Mouse (Mus musculus) liver, postnatal 0 days (tissue): ENCODE data around the gene Tlnrd1. TPM values are rescaled to one million over a fixed set of nuclear protein-coding genes. Genes with fewer than 3 reads are reported as not detected.

Source experiments
- ATAC-seq: fragments of 200-750 bp; cut with Nextera tagmentation; 2 replicates; pipeline ENCODE4 v1.8.0; 2017; ENCODE audit warnings: mild to moderate bottlenecking, moderate library complexity
- DNase-seq: peaks from one replicate; pipeline ENCODE4 v3.0.0-alpha.2; 2016
- H3K27ac ChIP-seq: fragments of 300-500 bp; sonication (generic); 2 replicates; pipeline ENCODE4 v1.5.1; 2014; ENCODE audit warnings: antibody characterized with exemption, moderate library complexity, mild to moderate bottlenecking, low read depth
- H3K27me3 ChIP-seq: fragments of 300-500 bp; sonication (generic); 2 replicates; pipeline ENCODE4 v1.6.1; 2014; ENCODE audit warnings: low read length, control low read depth, mixed read lengths; ENCODE audit not compliant: insufficient read depth
- H3K36me3 ChIP-seq: fragments of 300-500 bp; sonication (generic); replicated peaks from 2 replicates; pipeline ENCODE4 v1.6.1; 2014; ENCODE audit warnings: mild to moderate bottlenecking, control low read depth, low read length, moderate library complexity, mixed read lengths; ENCODE audit not compliant: insufficient read depth
- H3K4me1 ChIP-seq: fragments of 300-500 bp; sonication (generic); 2 replicates; pipeline ENCODE4 v1.6.1; 2014; ENCODE audit warnings: antibody characterized with exemption, mild to moderate bottlenecking, control low read depth; ENCODE audit not compliant: insufficient read depth
- H3K4me2 ChIP-seq: fragments of 300-500 bp; sonication (generic); 2 replicates; pipeline ENCODE4 v1.6.1; 2014; ENCODE audit warnings: low read depth, mild to moderate bottlenecking, low read length, moderate library complexity, mixed read lengths
- H3K4me3 ChIP-seq: fragments of 300-500 bp; sonication (generic); 2 replicates; pipeline ENCODE4 v1.5.1; 2014; ENCODE audit warnings: low read depth, low read length
- H3K9ac ChIP-seq: fragments of 300-500 bp; sonication (generic); replicated peaks from 2 replicates; pipeline ENCODE4 v1.6.1; 2014; ENCODE audit warnings: mild to moderate bottlenecking, moderate library complexity
- H3K9me3 ChIP-seq: fragments of 300-500 bp; sonication (generic); 2 replicates; pipeline ENCODE4 v1.6.1; 2016; ENCODE audit warnings: mild to moderate bottlenecking, control low read depth, low read length, mixed read lengths
- CTCF ChIP-seq: sonication (generic); IDR thresholded peaks from 2 replicates; pipeline ENCODE4 v1.5.1; 2016; ENCODE audit warnings: antibody characterized with exemption, low read depth
- EP300 ChIP-seq: IDR thresholded peaks from 2 replicates; pipeline ENCODE4 v1.6.1; 2016; ENCODE audit warnings: antibody characterized with exemption, low read depth, mild to moderate bottlenecking
- WGBS: fragments of 180-500 bp; shearing (Covaris S2); extraction: QIAGEN DNeasy Blood & Tissue Kit; methylation state at CpG from one replicate; pipeline ENCODE4 v1.1.7; 2014; ENCODE audit not compliant: insufficient replicate concordance; 5-methylcytosine and 5-hydroxymethylcytosine counted together
- polyA plus RNA-seq: library from polyadenylated mRNA; unstranded; fragments of >200 nt; fragmentation: Nextera tagmentation; extraction: Ambion mirVana; gene quantifications from 2 replicates; pipeline ENCODE4 v1.2.1, GENCODE M21; 2015

Gene Tlnrd1
- polyA plus RNA-seq, 1 experiment from 2014 or later: 6.0 TPM

GRCm38 (mm10) chr7:83911909-83912308 is 27.8 kb upstream of the Tlnrd1 start:
- Histone ChIP-seq H3K9me3 (no peaks in the 10 kb centered on the region), H3K9ac (no peak overlapping the region), H3K4me3 (no peak overlapping the region), H3K36me3 (no peaks in the 10 kb centered on the region), H3K4me1 (no peaks in the 10 kb centered on the region), H3K4me2 (no peak overlapping the region), H3K27ac (no peak overlapping the region), H3K27me3 (no peaks in the 10 kb centered on the region)
- DNase-seq (no peak), ATAC-seq (no peak)
- TF ChIP-seq CTCF: no peak
- TF ChIP-seq EP300: no peak
- 36% methylated on average over 3 of the region's 3 CpGs for WGBS

- Histone ChIP-seq H3K9ac (no peak overlapping the region), H3K4me3 (no peak overlapping the region), H3K27me3 (no peaks in the 10 kb centered on the region), H3K4me1 (no peaks in the 10 kb centered on the region; the same call in 1 of the 2 replicates), H3K4me2 (no peak overlapping the region), H3K36me3 (no peaks in the 10 kb centered on the region), H3K27ac (no peak overlapping the region), H3K9me3 (no peaks in the 10 kb centered on the region)
- ATAC-seq (no peak), DNase-seq (no peak)
- 22% methylated on average over 3 of the region's 3 CpGs for WGBS
- TF ChIP-seq EP300 (no peak), CTCF (no peak)
Measured at GRCm38 (mm10) chr7:83904831-83905230, 20.7 kb upstream of the Tlnrd1 start.

GRCm38 (mm10) chr7:83902296-83903145 is 18.4 kb upstream of the Tlnrd1 start:
- H3K27ac ChIP-seq: no peak overlapping the region
- no peak overlapping the region for H3K4me2 ChIP-seq
- DNase-seq: no peak
- H3K4me3 ChIP-seq: no peak overlapping the region
- TF ChIP-seq EP300 (no peak), CTCF (no peak)
- peaks cover 22% of the 10 kb centered on the region for H3K36me3 ChIP-seq
- H3K4me1 ChIP-seq: peaks cover 13% of the 10 kb centered on the region; the same call in 1 of the 2 replicates
- WGBS: 62% methylated on average over 5 of the region's 5 CpGs
- no peak for ATAC-seq
- no peaks in the 10 kb centered on the region for H3K27me3 ChIP-seq
- H3K9me3 ChIP-seq: no peaks in the 10 kb centered on the region
- H3K9ac ChIP-seq: no peak overlapping the region

- TF ChIP-seq CTCF: no peak
- no peak for TF ChIP-seq EP300
- Histone ChIP-seq H3K27ac (no peak overlapping the region), H3K4me1 (peaks cover 14% of the 10 kb centered on the region; the same call in 1 of the 2 replicates), H3K4me2 (no peak overlapping the region), H3K27me3 (no peaks in the 10 kb centered on the region), H3K9me3 (no peaks in the 10 kb centered on the region), H3K36me3 (peaks cover 26% of the 10 kb centered on the region), H3K9ac (no peak overlapping the region), H3K4me3 (no peak overlapping the region)
- 74% methylated on average over 4 of the region's 4 CpGs for WGBS
- ATAC-seq: no peak
- DNase-seq: no peak
Measured at GRCm38 (mm10) chr7:83901425-83901824, 17.3 kb upstream of the Tlnrd1 start.

GRCm38 (mm10) chr7:83900519-83900918 is 16.4 kb upstream of the Tlnrd1 start:
- H3K4me1 ChIP-seq: peaks cover 14% of the 10 kb centered on the region; the same call in 1 of the 2 replicates
- H3K9ac ChIP-seq: no peak overlapping the region
- ATAC-seq: no peak
- WGBS: 84% methylated on average over 3 of the region's 3 CpGs
- no peak for DNase-seq
- H3K9me3 ChIP-seq: no peaks in the 10 kb centered on the region
- no peak overlapping the region for H3K27ac ChIP-seq
- H3K27me3 ChIP-seq: no peaks in the 10 kb centered on the region
- peaks cover 33% of the 10 kb centered on the region for H3K36me3 ChIP-seq
- H3K4me2 ChIP-seq: no peak overlapping the region
- TF ChIP-seq CTCF (no peak), EP300 (no peak)
- no peak overlapping the region for H3K4me3 ChIP-seq

GRCm38 (mm10) chr7:83898267-83898666 is 14.2 kb upstream of the Tlnrd1 start:
- ATAC-seq: peak; percentile 88
- 59% methylated on average over 11 of the region's 11 CpGs for WGBS
- Histone ChIP-seq H3K4me3 (no peak overlapping the region), H3K27ac (peak overlapping the region; percentile 61; the same call in 1 of the 2 replicates), H3K36me3 (peaks cover 37% of the 10 kb centered on the region), H3K9ac (no peak overlapping the region), H3K27me3 (no peaks in the 10 kb centered on the region), H3K9me3 (no peaks in the 10 kb centered on the region), H3K4me1 (peaks cover 24% of the 10 kb centered on the region), H3K4me2 (peak overlapping the region; percentile 36; the same call in 1 of the 2 replicates)
- TF ChIP-seq EP300 (peak; percentile 92), CTCF (no peak)
- no peak for DNase-seq
